Mouse (Mus musculus): Measurements from ENCODE around the gene Spint2. TPM values are rescaled to one million over a fixed set of nuclear protein-coding genes. Genes with fewer than 3 reads are reported as not detected.

Gene Spint2
- polyA plus RNA-seq, 1 experiment from 2014 or later: 79.3 TPM

- Histone ChIP-seq H3K4me1 (peaks cover 43% of the 10 kb centered on the region), H3K27ac (replicated peaks) (no peak overlapping the region), H3K4me3 (no peak overlapping the region), H3K9me3 (no peaks in the 10 kb centered on the region), H3K36me3 (replicated peaks) (no peaks in the 10 kb centered on the region), H3K27me3 (replicated peaks; ENCODE audit: low read depth, poor library complexity, severe bottlenecking) (no peaks in the 10 kb centered on the region)
- 86% methylated on average over 3 of the region's 3 CpGs for WGBS
- DNase-seq (ENCODE audit: low spot score): no peak
These were observed 17.9 kb downstream of the Spint2 start for GRCm38 (mm10) chr7:29263831-29264230.

DNA sequence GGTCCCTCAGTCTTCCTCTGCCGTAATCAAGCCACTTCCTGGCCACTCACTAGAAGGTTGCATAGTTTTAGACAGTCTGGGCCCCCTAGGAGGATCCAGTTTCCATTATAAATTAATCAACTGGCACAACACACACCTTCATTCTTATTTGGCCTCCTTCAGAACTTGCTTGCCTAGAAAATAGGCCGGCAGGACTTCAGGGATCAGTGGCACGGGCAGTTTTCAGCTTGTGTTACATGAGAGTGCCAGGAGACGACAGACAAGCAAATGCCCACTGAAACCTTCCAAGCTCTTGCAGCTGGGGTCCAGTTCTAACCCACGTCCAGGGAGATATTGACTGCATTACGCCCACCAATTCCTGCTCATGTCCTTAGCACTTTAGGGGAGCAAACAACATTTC lies 19.6 kb downstream of the Spint2 start:
- WGBS: 75% methylated on average over 6 of the region's 6 CpGs
- H3K4me3 ChIP-seq: no peak overlapping the region
- DNase-seq (ENCODE audit: low spot score): no peak
- peaks cover 53% of the 10 kb centered on the region for H3K4me1 ChIP-seq
- no peak overlapping the region for H3K27ac ChIP-seq (replicated peaks)
- H3K27me3 ChIP-seq (replicated peaks; ENCODE audit: low read depth, poor library complexity, severe bottlenecking): no peaks in the 10 kb centered on the region
- no peaks in the 10 kb centered on the region for H3K9me3 ChIP-seq
- H3K36me3 ChIP-seq (replicated peaks): peaks cover 9% of the 10 kb centered on the region

- 73% methylated on average over 10 of the region's 10 CpGs for WGBS
- Histone ChIP-seq H3K36me3 (replicated peaks) (peaks cover 14% of the 10 kb centered on the region), H3K9me3 (no peaks in the 10 kb centered on the region), H3K4me3 (no peak overlapping the region), H3K27me3 (replicated peaks; ENCODE audit: low read depth, poor library complexity, severe bottlenecking) (no peaks in the 10 kb centered on the region), H3K4me1 (peaks cover 44% of the 10 kb centered on the region), H3K27ac (replicated peaks) (peak overlapping the region; percentile 78)
- no peak for DNase-seq (ENCODE audit: low spot score)
These were observed 21.7 kb downstream of the Spint2 start for GRCm38 (mm10) chr7:29259781-29260730.

- WGBS: 83% methylated on average over 1 of the region's 1 CpGs
- H3K36me3 ChIP-seq (replicated peaks): peaks cover 14% of the 10 kb centered on the region
- peaks cover 56% of the 10 kb centered on the region for H3K4me1 ChIP-seq
- H3K4me3 ChIP-seq: no peak overlapping the region
- no peak overlapping the region for H3K27ac ChIP-seq (replicated peaks)
- H3K9me3 ChIP-seq: no peaks in the 10 kb centered on the region
- no peaks in the 10 kb centered on the region for H3K27me3 ChIP-seq (replicated peaks; ENCODE audit: low read depth, poor library complexity, severe bottlenecking)
- DNase-seq (ENCODE audit: low spot score): no peak
These were observed 24.3 kb downstream of the Spint2 start for GRCm38 (mm10) chr7:29257368-29257767.

GRCm38 (mm10) chr7:29255875-29256274 lies 25.8 kb downstream of the Spint2 start:
- peaks cover 50% of the 10 kb centered on the region for H3K4me1 ChIP-seq
- peaks cover 14% of the 10 kb centered on the region for H3K36me3 ChIP-seq (replicated peaks)
- WGBS: 85% methylated on average over 4 of the region's 4 CpGs
- no peak overlapping the region for H3K4me3 ChIP-seq
- H3K27ac ChIP-seq (replicated peaks): no peak overlapping the region
- H3K27me3 ChIP-seq (replicated peaks; ENCODE audit: low read depth, poor library complexity, severe bottlenecking): no peaks in the 10 kb centered on the region
- H3K9me3 ChIP-seq: no peaks in the 10 kb centered on the region
- no peak for DNase-seq (ENCODE audit: low spot score)

DNA sequence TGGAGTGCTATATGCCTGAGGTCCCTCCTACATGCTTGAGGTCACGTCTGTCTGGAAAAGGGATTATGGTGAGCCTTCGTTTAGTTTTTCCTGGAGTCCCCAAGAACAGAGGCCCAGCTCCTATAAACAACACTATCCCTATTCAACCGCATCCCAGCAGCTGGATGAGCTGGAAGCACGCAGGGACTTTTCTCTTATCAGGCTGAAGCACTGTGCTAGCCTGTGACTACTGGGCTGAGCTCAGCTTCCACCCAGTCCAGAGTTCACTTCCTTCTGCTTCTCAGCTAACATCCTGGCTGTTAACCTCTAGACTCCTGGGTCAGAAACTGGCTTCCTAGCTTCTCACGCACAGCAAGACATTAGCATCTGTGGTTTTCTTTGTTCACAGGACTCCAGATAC lies 27.9 kb downstream of the Spint2 start:
- no peak for DNase-seq (ENCODE audit: low spot score)
- H3K4me3 ChIP-seq: no peak overlapping the region
- WGBS: 52% methylated on average over 5 of the region's 5 CpGs
- no peaks in the 10 kb centered on the region for H3K9me3 ChIP-seq
- H3K4me1 ChIP-seq: peaks cover 34% of the 10 kb centered on the region
- H3K36me3 ChIP-seq (replicated peaks): peaks cover 14% of the 10 kb centered on the region
- peak overlapping the region; percentile 49; the same call in 1 of the 2 replicates for H3K27ac ChIP-seq (replicated peaks)
- H3K27me3 ChIP-seq (replicated peaks; ENCODE audit: low read depth, poor library complexity, severe bottlenecking): peaks cover 10% of the 10 kb centered on the region

DNA sequence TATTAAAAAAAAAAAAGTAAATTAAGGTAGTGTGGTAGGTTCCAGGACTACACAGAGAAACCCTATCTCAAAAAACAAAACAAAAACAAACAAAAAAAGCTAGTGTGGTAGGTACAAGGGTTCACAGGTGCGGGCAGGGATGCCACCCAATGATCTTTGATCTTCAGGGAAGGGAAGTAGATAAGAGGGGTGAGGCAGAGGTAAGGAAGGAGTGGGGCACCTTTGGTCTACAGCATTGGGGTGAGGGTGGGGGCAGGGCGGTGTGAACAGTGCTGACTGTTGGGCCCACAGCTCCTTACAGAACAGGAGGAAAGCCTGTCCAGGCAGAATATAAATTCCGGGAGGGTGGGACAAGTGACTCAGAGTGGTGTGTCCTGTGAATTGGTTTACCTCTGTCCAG lies 30.5 kb downstream of the Spint2 start:
- Histone ChIP-seq H3K36me3 (replicated peaks) (peaks cover 11% of the 10 kb centered on the region), H3K27ac (replicated peaks) (no peak overlapping the region), H3K9me3 (no peaks in the 10 kb centered on the region), H3K27me3 (replicated peaks; ENCODE audit: low read depth, poor library complexity, severe bottlenecking) (peaks cover 25% of the 10 kb centered on the region), H3K4me1 (peaks cover 42% of the 10 kb centered on the region), H3K4me3 (no peak overlapping the region)
- WGBS: 80% methylated on average over 3 of the region's 3 CpGs
- no peak for DNase-seq (ENCODE audit: low spot score)

DNA sequence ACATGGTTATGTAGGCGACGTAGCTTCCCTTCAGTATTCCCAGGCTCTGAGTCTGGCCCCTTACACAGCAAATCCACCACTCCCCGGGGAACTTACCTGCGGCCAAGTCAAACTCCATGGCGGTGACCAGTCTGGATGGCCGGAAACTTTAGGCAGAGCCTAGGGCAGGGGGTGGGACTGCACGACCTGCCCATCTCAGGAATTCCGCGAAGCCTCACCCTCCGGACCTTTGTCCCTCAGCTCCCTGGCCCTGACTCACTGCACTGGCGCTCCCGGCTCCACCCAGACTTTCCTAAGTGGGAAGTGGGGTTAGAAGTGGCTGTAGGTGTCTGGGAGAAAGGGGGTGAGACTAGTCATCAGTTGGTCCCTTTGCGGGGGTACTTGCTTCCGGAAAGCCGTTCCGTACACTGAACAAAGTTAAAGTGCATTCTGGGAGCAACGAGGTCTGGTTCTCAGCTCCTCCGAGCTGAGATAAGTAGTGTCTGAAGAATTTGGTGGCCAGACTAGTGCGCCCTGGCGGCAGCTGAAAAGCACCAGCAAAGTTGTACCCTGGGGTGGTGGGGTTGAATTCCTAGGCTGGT lies 33.4 kb downstream of the Spint2 start, which contains the start of gene 2200002D01Rik:
Gene 2200002D01Rik, minus strand, starts transcription at position 206 of the 581 bp plus-strand sequence.
- Histone ChIP-seq H3K4me3 (peak within 1 kb of the TSS; percentile 49), H3K36me3 (replicated peaks) (peaks cover 35% of the 10 kb centered on the region), H3K9me3 (no peaks in the 10 kb centered on the region), H3K4me1 (peaks cover 35% of the 10 kb centered on the region), H3K27me3 (replicated peaks; ENCODE audit: low read depth, poor library complexity, severe bottlenecking) (peaks cover 25% of the 10 kb centered on the region), H3K27ac (replicated peaks) (peak within 1 kb of the TSS; percentile 60)
- WGBS: 5% methylated on average over 20 of the region's 20 CpGs
- DNase-seq (ENCODE audit: low spot score): peak; percentile 48

GRCm38 (mm10) chr7:29247706-29248105 lies 34.0 kb downstream of the Spint2 start:
- Histone ChIP-seq H3K36me3 (replicated peaks) (peaks cover 35% of the 10 kb centered on the region), H3K27ac (replicated peaks) (peak overlapping the region; percentile 60), H3K27me3 (replicated peaks; ENCODE audit: low read depth, poor library complexity, severe bottlenecking) (peaks cover 25% of the 10 kb centered on the region), H3K9me3 (no peaks in the 10 kb centered on the region), H3K4me1 (peaks cover 31% of the 10 kb centered on the region), H3K4me3 (peak overlapping the region; percentile 49)
- DNase-seq (ENCODE audit: low spot score): no peak
- 10% methylated on average over 19 of the region's 19 CpGs for WGBS

DNA sequence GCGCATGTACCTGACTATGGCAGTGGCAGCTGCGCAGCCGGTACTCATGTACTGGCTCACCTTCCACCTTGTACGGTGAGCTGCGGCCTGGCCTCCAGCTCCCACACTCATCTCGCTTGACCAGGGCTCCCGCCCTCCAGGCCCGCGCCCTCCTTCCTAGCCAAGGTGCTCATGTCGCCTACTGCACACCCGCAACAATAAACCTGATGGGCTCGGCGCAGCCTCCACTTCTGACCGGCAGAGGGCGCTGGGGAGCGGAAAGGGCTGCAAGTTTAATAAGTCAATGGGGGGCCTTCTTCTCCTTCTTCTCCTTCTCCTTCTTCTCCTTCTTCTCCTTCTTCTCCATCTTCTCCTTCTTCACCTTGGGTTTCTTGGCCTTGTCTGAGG lies 34.4 kb downstream of the Spint2 start:
- WGBS: 26% methylated on average over 16 of the region's 16 CpGs
- Histone ChIP-seq H3K27me3 (replicated peaks; ENCODE audit: low read depth, poor library complexity, severe bottlenecking) (peaks cover 25% of the 10 kb centered on the region), H3K36me3 (replicated peaks) (peaks cover 35% of the 10 kb centered on the region), H3K4me1 (peaks cover 31% of the 10 kb centered on the region), H3K27ac (replicated peaks) (0 out of 2 replicates have a peak overlapping the region, but pooled peaks have one; percentile 12), H3K4me3 (peak overlapping the region; percentile 49), H3K9me3 (no peaks in the 10 kb centered on the region)
- DNase-seq (ENCODE audit: low spot score): peak; percentile 85

GRCm38 (mm10) chr7:29246619-29247313 lies 34.9 kb downstream of the Spint2 start:
- 85% methylated on average over 21 of the region's 21 CpGs for WGBS
- no peak for DNase-seq (ENCODE audit: low spot score)

GRCm38 (mm10) chr7:29246015-29246414 lies 35.7 kb downstream of the Spint2 start:
- no peak for DNase-seq (ENCODE audit: low spot score)
- 90% methylated on average over 5 of the region's 5 CpGs for WGBS

More at GRCm38 (mm10) chr7:29246619-29247313, 34.9 kb downstream of the Spint2 start:
- Histone ChIP-seq H3K36me3 (replicated peaks) (peaks cover 38% of the 10 kb centered on the region), H3K4me1 (peaks cover 31% of the 10 kb centered on the region), H3K4me3 (peak overlapping the region; percentile 49), H3K27me3 (replicated peaks; ENCODE audit: low read depth, poor library complexity, severe bottlenecking) (peaks cover 25% of the 10 kb centered on the region), H3K27ac (replicated peaks) (0 out of 2 replicates have a peak overlapping the region, but pooled peaks have one; percentile 12), H3K9me3 (no peaks in the 10 kb centered on the region)

More at GRCm38 (mm10) chr7:29246015-29246414, 35.7 kb downstream of the Spint2 start:
- Histone ChIP-seq H3K4me3 (no peak overlapping the region), H3K9me3 (no peaks in the 10 kb centered on the region), H3K4me1 (peaks cover 31% of the 10 kb centered on the region), H3K27me3 (replicated peaks; ENCODE audit: low read depth, poor library complexity, severe bottlenecking) (peaks cover 25% of the 10 kb centered on the region), H3K36me3 (replicated peaks) (peaks cover 44% of the 10 kb centered on the region), H3K27ac (replicated peaks) (no peak overlapping the region)

Data from embryonic facial prominence, embryonic 10.5 days (tissue).